Mouse (Mus musculus): ENCODE results near the gene Wdr62.

GRCm38 (mm10) chr7:30199498-30200139 lies 80.6 kb downstream of the Wdr62 start:
- TF ChIP-seq GATA1 (IDR thresholded peaks at IDR 0.05; ENCODE audit: low read length) (no peak), TAL1 (IDR thresholded peaks at IDR 0.05; ENCODE audit: low read length) (no peak)
